Mouse (Mus musculus): Measurements from ENCODE around the gene Mad1l1.

The Mad1l1 gene

DNA sequence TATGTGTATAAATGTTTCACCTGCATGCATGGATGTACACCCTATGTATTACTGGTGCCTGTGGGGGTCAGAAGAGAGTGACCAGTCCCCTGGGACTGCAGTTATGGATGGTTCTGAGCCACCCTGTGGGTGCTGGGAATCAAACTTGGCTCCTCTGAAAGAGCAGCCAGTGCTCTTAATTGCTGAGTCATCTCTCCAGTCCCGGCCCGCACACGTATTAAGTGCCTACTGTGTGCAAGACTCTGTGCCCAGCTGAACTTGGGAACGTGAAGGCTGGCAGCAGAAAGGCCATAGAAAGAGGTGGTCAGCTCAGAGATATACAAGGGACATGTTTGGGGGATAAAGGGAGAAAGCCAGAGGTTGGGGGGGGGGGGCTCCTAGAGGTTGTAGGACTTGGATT lies 344.8 kb downstream of the Mad1l1 start:
- no peak for ATAC-seq (ENCODE audit: insufficient number of reproducible peaks, low FRiP score, low TSS enrichment)

DNA sequence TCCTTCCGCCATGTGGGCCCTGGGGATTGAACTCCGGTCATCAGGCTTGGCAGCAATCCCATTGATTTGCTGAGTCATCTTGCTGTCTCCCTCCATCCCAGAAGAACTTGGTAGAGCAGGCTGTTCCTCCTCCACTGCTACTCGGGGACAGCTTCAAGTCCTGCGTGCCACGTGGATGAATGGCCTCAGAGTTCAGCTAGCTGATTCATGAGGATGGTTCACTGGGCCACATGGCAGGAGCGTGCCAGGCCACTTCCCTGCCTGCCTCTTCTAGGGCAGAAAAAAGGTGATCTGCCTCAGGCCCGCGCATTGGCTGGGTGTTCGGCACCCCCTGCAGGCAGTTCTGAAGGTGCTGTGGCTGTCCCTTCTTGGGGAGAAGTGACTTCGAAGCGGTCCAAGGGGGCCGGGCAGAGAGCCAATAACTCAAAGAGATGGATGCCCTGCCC lies 351.1 kb downstream of the Mad1l1 start:
- no peak for ATAC-seq (ENCODE audit: insufficient number of reproducible peaks, low FRiP score, low TSS enrichment)

DNA sequence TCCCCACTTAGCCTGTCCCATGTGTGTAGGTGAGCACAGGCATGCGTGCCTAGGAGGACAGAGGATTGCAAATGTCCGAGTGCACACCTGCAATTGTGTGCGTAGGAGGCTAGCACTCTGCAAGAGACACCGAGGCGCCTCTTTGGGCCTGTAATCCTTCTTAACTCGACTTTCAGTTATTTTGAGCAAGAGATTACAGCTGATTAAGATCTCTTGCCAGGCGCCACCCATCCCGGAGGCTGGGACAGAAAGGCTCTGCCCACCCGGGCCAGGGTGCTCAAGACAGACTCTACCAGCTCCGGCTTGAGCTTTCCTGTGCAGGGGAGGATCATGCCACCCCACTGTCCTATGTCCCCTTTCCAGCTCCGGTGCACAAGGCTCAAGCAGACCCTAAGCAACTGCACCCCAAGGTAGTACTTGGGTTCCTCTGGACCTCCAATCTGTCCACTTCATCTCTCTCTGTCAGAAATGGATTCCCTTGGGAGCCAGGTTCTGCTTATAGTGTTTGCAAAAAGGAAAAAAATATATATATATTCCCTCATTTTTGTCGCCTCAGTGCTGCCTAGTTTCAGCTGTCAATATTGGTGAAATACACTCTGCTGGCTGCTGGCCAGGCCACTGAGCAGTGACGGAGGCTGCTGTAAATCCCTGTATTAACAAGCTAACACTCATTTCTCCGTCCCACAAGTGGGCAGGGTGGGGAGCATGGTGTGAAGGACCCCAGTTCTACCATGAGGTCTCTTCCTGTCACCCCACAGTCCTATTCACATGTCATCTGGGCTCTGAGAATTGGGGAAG lies 352.0 kb downstream of the Mad1l1 start:
- no peak for ATAC-seq (ENCODE audit: insufficient number of reproducible peaks, low FRiP score, low TSS enrichment)

GRCm38 (mm10) chr5:139965596-139965995 lies 355.8 kb downstream of the Mad1l1 start:
- no peak for ATAC-seq (ENCODE audit: insufficient number of reproducible peaks, low FRiP score, low TSS enrichment)

DNA sequence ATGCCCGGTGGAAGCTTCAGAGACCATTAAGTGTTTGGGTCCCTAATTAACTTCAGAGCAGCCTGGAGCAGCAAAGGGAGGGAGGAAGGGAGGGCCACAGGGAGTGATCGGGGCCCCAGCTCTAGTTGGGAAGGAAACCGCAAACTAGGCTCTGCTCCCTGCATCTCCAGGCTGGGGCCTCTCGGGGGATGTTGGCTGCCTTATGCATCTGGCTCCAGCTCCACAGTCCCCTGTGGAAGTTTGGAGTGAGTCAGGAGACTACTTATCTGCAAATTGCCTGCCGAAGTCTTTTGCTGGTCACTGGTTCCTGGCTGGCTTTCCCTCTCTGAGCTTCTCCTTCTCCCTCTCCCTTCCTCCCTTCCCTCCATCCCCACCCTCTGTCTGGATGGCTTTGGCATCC lies 357.0 kb downstream of the Mad1l1 start:
- no peak for ATAC-seq (ENCODE audit: insufficient number of reproducible peaks, low FRiP score, low TSS enrichment)

- ATAC-seq (ENCODE audit: insufficient number of reproducible peaks, low FRiP score, low TSS enrichment) = no peak
Observed at GRCm38 (mm10) chr5:139959741-139960140, 361.6 kb downstream of the Mad1l1 start.

Data from cerebellum, adult (tissue).